Mouse (Mus musculus) urinary bladder, postnatal 4 days (tissue): ENCODE results near the gene Fsd2.

Experiments
- DNase-seq, 2 experiments: peaks; one replicate each; pipeline ENCODE4 v3.0.0; 2021 to 2022; ENCODE audit warnings: low spot score in 2 of 2

The Fsd2 gene

GRCm38 (mm10) chr7:81566892-81567291 is at the start of gene Fsd2:
Gene Fsd2, minus strand, starts transcription at chr7:81566944.
- DNase-seq = peak in 1 of 2 experiments; percentile 44

- no peak for DNase-seq
Observed at GRCm38 (mm10) chr7:81615031-81615430, 48.3 kb upstream of the Fsd2 start.

- no peak for DNase-seq
Observed at GRCm38 (mm10) chr7:81612856-81613635, 46.3 kb upstream of the Fsd2 start.

DNA sequence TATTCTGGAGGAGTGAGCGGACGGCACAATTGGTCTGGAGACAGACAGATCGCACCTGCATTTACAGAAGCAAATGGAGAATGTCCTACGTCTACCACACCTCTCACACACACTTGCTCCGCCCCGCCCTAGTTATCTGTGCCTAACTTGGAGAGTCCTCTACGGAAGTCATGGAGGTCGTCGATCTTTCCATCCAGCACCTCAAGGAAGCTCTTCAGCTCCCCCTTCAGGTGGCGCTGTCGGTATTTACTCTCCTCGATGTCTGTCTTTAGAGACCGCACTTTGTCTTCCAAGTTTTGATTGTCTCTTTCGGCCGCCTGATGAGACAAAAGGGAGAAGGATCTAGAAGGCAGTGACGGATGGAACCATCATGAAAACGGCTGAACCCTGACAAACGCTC is 43.4 kb upstream of the Fsd2 start:
- DNase-seq = no peak

GRCm38 (mm10) chr7:81606452-81606851 is 39.7 kb upstream of the Fsd2 start:
- DNase-seq = peak in 1 of 2 experiments; percentile 12

DNA sequence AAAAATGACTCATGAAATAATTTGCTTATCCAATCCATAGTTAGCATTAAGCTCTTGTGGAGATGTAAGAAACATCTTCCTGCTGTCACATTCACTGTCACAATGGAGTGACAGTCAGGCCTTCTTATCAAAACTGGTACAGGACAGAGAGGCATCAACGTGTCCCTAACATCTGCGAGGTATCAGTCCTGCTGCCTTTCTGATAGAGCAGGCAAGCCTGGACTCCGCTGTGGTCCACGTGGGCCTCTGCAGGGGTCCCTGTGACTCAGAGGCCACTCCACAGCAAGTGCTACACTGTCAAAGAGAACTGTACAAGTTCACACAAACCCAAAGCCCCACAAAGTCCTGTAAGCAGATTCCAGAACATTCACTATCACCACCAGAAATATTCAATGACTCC is 38.7 kb upstream of the Fsd2 start:
- peak in 1 of 2 experiments; percentile 46 for DNase-seq

GRCm38 (mm10) chr7:81604991-81605390 is 38.2 kb upstream of the Fsd2 start:
- no peak for DNase-seq

DNA sequence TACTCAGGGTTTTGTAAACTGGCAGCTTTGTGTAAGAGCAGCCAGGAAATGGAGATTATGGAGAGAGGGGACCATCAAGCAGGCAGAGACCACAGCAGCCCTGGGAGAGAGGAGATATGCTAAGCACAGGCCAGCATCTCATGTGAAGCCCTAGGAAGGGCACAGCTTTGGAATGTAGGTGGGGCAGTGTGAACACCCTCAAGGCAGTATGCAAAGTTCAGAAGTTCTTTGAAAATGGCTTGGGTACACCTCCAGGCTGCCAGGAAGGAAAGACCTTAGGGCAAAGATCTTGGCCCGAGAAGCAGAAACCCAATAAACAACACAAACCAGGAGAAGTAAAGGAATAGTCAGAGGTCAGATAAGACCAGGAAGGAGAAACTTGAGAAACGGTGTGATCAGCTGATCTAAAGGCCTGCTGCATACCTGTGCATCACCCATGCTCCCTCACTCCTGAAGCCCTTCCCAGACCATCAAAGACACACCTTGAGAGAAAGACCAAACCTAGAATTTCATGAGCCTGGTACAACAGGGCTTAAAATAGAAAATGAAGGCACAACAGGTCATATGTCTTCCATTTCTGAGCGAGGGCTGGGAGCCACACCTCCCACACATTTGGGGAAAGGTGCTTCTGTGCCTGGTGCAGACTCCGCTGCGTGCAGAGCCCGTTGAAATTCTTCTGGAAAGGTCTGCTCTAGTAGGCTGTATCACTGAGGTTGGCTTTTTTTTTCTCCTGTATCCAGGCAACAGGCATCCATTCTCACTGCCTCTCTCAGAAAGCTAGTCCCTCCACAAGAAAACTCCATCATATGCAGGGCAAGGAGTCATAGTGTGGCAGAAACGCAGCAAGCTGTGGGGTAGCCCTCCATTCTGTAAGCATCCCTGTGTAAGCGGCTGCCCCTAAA is 32.9 kb upstream of the Fsd2 start:
- peak in 1 of 2 experiments; percentile 39 for DNase-seq

GRCm38 (mm10) chr7:81597660-81598059 is 30.9 kb upstream of the Fsd2 start:
- DNase-seq = peak in 1 of 2 experiments; percentile 7

DNA sequence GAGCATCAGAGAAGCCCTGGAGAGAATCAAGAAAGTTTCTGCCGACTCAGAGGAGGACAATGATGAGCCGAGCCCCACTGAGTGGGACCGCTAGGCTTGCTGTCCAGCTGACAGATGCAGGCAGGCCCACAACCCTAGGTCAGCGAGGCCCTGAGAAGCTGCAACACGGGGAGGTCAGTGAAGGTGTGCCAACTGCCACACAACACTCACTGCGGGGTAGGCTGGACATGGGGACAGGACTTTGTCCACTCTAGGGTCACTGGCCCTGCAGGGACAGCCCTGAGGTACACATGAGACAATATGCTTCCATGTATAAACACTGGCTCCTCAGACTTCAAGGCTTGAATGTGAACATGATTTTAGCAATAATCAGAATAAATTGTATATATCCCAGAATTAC is 29.3 kb upstream of the Fsd2 start:
- peak in 1 of 2 experiments; percentile 52 for DNase-seq

GRCm38 (mm10) chr7:81595056-81595455 is 28.3 kb upstream of the Fsd2 start:
- DNase-seq = peak in 1 of 2 experiments; percentile 12

DNA sequence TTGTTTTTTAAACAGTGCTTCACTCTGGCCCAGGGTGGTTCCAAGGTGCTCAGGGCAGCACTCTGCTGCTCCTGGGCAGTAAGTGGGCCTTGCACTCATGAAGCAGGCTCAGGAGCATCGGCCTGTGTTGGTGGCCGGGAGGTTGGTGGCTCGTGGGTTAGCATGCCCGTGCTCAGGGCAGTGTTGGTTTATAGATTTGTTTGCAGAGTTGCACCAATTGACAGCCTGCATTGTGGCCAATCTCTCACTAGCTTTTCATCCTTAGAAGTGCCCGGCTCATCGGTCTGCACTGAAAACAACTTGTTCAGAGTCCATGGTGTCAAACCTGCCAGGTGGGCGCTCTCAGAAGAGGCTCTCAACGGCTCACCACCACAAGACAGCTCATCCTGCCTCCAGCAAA is 26.6 kb upstream of the Fsd2 start:
- peak in 1 of 2 experiments; percentile 52 for DNase-seq

DNA sequence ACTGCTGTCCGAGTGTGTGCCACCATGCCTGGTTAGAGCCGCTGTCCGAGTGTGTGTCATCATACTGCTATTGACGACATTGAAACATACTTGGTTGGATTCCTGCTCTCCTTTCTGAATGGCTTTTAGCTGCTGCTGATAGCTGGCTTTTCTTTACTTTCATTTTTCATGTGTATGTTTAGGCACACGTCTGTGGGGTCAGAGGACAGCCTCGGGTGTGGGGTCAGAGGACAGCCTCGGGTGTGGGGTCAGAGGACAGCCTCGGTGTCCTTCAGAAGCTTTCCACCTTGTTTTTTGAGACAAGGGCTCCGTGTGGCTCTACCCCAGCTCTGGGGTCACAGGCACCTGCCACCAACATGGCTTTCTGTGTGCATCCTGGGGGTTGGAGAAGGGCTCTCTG is 25.9 kb upstream of the Fsd2 start:
- peak in 1 of 2 experiments; percentile 56 for DNase-seq

- DNase-seq = no peak
Observed at GRCm38 (mm10) chr7:81587238-81587637, 20.5 kb upstream of the Fsd2 start.

- DNase-seq = peak in 1 of 2 experiments; percentile 7
Observed at GRCm38 (mm10) chr7:81585326-81585725, 18.6 kb upstream of the Fsd2 start.

DNA sequence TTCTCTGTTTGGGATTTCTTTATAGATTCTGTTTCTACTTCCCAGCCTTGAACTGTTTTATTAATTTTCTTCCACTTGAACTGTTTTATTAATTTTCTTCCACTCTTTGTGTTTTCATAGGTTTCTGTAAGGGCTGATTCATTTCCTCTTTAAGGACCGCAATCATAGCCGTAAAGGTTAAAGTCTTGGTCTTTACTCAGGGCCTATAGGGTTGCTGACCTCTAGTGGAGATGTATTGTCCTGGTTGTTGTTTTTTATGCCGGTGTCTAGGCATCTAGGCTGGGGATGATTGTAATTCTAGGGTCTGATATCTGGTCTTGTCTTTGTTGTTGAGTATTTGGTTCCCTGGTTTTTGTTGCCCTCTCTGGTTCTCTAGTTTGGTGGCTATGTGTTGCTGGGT is 16.8 kb upstream of the Fsd2 start:
- DNase-seq = no peak

DNA sequence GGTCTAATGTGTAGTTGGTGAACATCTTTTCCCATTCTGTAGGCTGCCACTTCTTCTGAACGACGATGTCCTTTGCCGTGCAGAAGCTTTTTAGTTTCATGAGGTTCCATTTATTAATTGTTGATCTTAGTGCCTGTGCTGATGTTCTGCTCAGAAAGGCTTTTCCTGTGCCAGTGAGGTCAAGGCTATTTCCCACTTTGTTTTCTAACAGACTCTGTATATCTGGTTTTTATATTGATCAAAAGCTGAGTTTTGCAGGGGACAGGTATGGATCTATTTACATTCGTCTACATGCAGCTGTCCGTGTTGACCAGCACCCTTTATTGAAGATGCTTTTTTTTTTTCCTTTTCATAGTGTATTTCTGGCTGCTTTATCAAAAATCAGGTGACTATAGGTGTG is 12.6 kb upstream of the Fsd2 start:
- DNase-seq = no peak

DNA sequence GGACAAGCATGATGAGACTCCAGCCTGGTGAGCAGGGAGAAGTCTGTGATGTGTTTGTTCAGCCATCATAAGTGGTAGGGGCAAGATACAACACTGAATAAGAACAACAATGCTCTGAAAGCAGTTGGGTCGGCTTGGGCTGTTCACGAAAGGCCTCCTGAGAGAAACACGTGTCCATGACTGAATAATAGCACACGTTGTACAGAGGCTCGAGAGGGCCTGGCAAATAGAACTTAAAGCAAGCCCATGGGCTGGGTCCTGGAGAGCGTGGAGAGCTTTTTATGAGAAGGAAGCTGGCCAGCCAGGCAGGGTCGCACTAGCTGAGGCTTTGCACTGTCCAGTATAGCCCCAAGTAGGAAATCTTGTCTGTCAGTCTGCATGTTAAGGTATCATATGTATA is 11.7 kb upstream of the Fsd2 start:
- no peak for DNase-seq

DNA sequence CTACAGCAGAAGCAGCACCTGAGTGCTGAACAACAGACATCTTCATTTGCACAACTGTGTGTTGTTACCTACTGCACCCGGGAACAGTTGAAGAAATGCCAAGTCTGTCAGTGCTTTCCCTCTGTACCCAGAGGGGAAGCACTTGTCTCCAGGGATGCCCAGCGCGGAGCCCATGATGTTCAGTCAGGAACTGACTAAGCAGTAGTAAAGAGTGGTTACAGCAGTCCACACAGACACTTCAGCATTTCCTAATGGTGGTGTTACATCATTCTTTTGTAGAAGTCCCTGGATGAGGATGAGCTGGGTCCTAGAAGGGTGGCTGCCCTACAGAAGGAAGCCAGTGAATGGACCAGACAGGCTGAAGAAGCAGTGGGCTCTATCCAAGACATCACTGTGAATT is 11.1 kb upstream of the Fsd2 start:
- DNase-seq = peak in 1 of 2 experiments; percentile 14

DNA sequence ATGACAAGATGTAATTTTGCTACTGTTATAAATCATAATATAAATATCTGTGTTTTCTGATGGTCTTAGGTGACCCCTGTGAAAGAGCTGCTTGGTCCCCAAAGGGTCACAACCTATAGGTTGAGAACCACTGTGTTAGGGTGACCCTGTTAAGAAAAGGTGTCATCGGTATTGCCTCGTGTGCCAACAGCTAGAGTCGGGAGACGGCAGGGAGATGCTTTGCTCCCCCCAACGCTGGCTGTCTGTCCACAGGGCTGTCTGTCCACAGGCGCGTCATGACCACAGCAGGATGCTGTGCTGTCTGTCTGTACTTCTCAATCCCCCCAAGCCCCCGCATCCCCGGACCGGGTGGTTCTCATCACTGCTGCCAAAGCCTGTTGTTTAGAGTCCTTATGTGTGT is 8.9 kb upstream of the Fsd2 start:
- DNase-seq = no peak

GRCm38 (mm10) chr7:81573821-81574220 is 7.1 kb upstream of the Fsd2 start:
- DNase-seq = peak in 1 of 2 experiments; percentile 14

GRCm38 (mm10) chr7:81573397-81573796 is 6.7 kb upstream of the Fsd2 start:
- DNase-seq = peak in 1 of 2 experiments; percentile 20
